Mouse (Mus musculus) liver, embryonic 12.5 days (tissue): ENCODE data around the gene Ptprt. TPM values are rescaled to one million over a fixed set of nuclear protein-coding genes. Genes with fewer than 3 reads are reported as not detected.

Experiments
- ATAC-seq: fragments of 200-750 bp; cut with Nextera tagmentation; 2 replicates; pipeline ENCODE4 v1.8.0; 2017; ENCODE audit warnings: moderate number of reproducible peaks, mild to moderate bottlenecking, moderate library complexity
- H3K27ac ChIP-seq: fragments of 300-500 bp; sonication (generic); 2 replicates; pipeline ENCODE4 v1.5.1; 2016; ENCODE audit warnings: mild to moderate bottlenecking
- H3K27me3 ChIP-seq: fragments of 300-500 bp; sonication (generic); replicated peaks from 2 replicates; pipeline ENCODE4 v1.6.1; 2016; ENCODE audit warnings: mild to moderate bottlenecking, moderate library complexity
- H3K36me3 ChIP-seq: fragments of 300-500 bp; sonication (generic); 2 replicates; pipeline ENCODE4 v1.6.1; 2016; ENCODE audit warnings: mild to moderate bottlenecking, moderate library complexity
- H3K4me1 ChIP-seq: fragments of 300-500 bp; sonication (generic); 2 replicates; pipeline ENCODE4 v1.6.1; 2016
- H3K4me2 ChIP-seq: fragments of 300-500 bp; sonication (generic); 2 replicates; pipeline ENCODE4 v1.6.1; 2016; ENCODE audit warnings: mild to moderate bottlenecking, moderate library complexity
- H3K4me3 ChIP-seq: fragments of 300-500 bp; sonication (generic); 2 replicates; pipeline ENCODE4 v1.5.1; 2016; ENCODE audit warnings: mild to moderate bottlenecking, moderate library complexity
- H3K9ac ChIP-seq: fragments of 300-500 bp; sonication (generic); 2 replicates; pipeline ENCODE4 v1.6.1; 2016; ENCODE audit warnings: mild to moderate bottlenecking, moderate library complexity
- H3K9me3 ChIP-seq: fragments of 300-500 bp; sonication (generic); replicated peaks from 2 replicates; pipeline ENCODE4 v1.6.1; 2016; ENCODE audit warnings: mild to moderate bottlenecking, moderate library complexity
- WGBS: fragments of 180-500 bp; shearing (Covaris S2); methylation state at CpG from one replicate; pipeline ENCODE4 v1.1.7; 2016; ENCODE audit not compliant: insufficient replicate concordance; 5-methylcytosine and 5-hydroxymethylcytosine counted together
- polyA plus RNA-seq: library from polyadenylated mRNA; unstranded; fragments of >200 nt; fragmentation: Nextera tagmentation; extraction: Ambion mirVana; gene quantifications from 2 replicates; pipeline ENCODE4 v1.2.1, GENCODE M21; 2016

Ptprt gene
- polyA plus RNA-seq, 1 experiment from 2014 or later, result 0.02 TPM

DNA sequence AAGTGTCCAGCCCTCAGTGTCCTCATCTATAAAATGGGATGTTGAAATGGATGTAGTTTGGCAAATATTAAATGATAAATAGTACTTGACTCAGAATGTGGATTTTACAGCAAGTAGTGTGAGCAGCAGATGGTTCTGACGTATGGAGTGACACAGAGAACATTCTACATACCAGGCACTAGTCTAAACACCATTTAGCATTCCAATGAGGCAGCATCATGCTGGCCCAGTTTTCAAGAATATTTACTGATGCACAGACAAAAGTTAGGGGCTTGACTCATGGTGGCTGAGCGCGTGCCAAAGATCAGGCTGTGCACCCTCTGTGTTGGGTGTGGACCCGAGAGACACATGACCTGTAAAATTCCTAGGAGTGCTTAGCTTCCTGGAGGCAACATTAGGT, 378.3 kb downstream of the Ptprt start:
- no peaks in the 10 kb centered on the region for H3K4me1 ChIP-seq
- H3K27me3 ChIP-seq, result no peaks in the 10 kb centered on the region
- H3K36me3 ChIP-seq, result no peaks in the 10 kb centered on the region
- H3K9ac ChIP-seq, result no peak overlapping the region
- ATAC-seq, result no peak
- H3K9me3 ChIP-seq, result peaks cover 8% of the 10 kb centered on the region; the same call in 1 of the 2 replicates
- no peak overlapping the region for H3K27ac ChIP-seq
- 68% methylated on average over 4 of the region's 4 CpGs for WGBS
- H3K4me2 ChIP-seq, result no peak overlapping the region
- no peak overlapping the region for H3K4me3 ChIP-seq

DNA sequence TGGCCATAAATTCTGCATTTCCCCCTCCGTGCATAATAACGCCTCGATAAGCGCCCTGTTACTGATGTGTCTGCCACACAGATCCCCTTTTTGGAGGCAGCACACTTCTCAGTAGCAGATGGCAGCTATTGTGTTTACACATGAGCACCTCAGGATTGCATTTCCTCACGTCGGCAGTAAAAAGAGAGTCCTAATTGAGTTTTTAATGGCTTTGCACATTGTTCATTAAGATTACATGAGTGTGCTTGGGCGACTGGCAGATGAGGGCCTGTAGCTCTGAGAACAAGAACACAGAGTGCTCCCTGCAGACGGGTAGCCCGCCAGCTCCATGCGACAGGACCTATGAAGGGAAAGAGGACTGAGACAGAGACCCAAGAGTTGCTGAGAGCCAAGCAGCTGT, 378.8 kb downstream of the Ptprt start:
- H3K9me3 ChIP-seq, result peaks cover 8% of the 10 kb centered on the region; the same call in 1 of the 2 replicates
- no peak overlapping the region for H3K27ac ChIP-seq
- no peak overlapping the region for H3K4me3 ChIP-seq
- H3K4me2 ChIP-seq, result no peak overlapping the region
- H3K9ac ChIP-seq, result no peak overlapping the region
- WGBS, result 71% methylated on average over 10 of the region's 10 CpGs
- no peaks in the 10 kb centered on the region for H3K27me3 ChIP-seq
- no peaks in the 10 kb centered on the region for H3K36me3 ChIP-seq
- no peak for ATAC-seq
- no peaks in the 10 kb centered on the region for H3K4me1 ChIP-seq

DNA sequence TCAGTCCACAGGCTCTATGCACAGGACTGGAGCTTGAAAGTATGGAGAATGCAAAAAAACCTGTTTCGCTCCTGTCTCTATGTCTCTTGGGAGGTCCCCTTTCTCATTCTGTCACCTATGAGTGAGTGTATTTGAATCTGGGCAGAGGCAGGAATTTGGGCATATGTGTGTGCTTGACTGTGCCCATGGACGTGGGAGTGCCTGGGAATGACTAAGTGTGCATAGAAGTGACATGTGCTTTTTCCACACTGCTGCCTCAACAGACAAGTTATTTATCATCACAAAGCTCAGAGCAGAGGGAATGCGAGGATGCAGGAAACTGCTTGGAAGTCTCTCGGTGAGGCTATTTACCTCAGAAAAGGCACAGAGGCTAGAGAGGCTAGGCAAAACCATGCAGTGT, 387.1 kb downstream of the Ptprt start:
- Histone ChIP-seq H3K27ac (no peak overlapping the region), H3K9ac (no peak overlapping the region), H3K4me2 (no peak overlapping the region), H3K27me3 (no peaks in the 10 kb centered on the region), H3K36me3 (no peaks in the 10 kb centered on the region), H3K4me1 (no peaks in the 10 kb centered on the region), H3K9me3 (0 out of 2 replicates have a peak, but pooled peaks cover 6% of the 10 kb centered on the region), H3K4me3 (no peak overlapping the region)
- 59% methylated on average over 4 of the region's 4 CpGs for WGBS
- ATAC-seq, result no peak

DNA sequence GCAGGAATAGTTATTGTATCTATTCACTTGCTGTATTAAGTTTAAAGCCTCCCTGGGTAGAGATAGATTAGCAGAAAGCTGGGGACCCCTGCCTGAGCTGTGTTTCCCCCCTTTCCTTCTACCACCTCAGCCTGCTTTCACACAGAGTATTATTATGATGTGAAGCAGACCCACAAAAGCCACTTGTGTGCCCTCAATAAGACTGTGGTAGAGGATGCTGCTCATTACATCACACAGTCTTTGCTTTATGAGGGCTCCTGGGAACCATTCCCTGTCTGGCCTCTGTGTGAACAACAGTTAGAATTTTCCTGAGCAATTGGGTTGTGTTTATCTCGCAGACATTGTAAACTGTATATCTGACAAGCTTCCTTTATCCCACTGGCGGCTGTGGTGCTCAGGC, 409.7 kb downstream of the Ptprt start:
- no peaks in the 10 kb centered on the region for H3K4me1 ChIP-seq
- no peaks in the 10 kb centered on the region for H3K27me3 ChIP-seq
- H3K9ac ChIP-seq, result no peak overlapping the region
- no peak overlapping the region for H3K4me2 ChIP-seq
- H3K9me3 ChIP-seq, result no peaks in the 10 kb centered on the region
- H3K27ac ChIP-seq, result no peak overlapping the region
- no peak for ATAC-seq
- WGBS, result 49% methylated on average over 2 of the region's 2 CpGs
- no peak overlapping the region for H3K4me3 ChIP-seq
- H3K36me3 ChIP-seq, result no peaks in the 10 kb centered on the region

DNA sequence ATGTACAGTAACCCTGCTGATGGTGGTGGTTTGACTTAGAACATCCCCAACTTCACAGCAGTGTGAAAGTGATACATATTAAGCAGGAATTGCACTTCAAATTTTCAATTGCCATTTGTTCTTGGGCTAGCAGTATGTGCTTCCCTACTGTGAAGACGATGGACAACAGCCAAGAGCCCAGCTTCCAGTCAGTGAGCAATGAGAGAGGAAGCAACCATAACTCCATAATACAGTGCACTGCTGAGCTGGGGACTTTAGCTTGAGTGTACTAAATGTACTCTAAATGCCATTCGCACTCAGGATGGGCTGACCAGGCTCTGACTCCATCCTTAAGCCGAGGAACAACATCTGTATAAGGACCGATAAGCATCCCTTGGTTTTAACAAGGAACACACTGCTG, 412.7 kb downstream of the Ptprt start:
- 68% methylated on average over 4 of the region's 4 CpGs for WGBS
- Histone ChIP-seq H3K27ac (no peak overlapping the region), H3K9me3 (no peaks in the 10 kb centered on the region), H3K4me3 (no peak overlapping the region), H3K4me2 (no peak overlapping the region), H3K9ac (no peak overlapping the region), H3K36me3 (no peaks in the 10 kb centered on the region), H3K4me1 (no peaks in the 10 kb centered on the region), H3K27me3 (no peaks in the 10 kb centered on the region)
- ATAC-seq, result no peak

DNA sequence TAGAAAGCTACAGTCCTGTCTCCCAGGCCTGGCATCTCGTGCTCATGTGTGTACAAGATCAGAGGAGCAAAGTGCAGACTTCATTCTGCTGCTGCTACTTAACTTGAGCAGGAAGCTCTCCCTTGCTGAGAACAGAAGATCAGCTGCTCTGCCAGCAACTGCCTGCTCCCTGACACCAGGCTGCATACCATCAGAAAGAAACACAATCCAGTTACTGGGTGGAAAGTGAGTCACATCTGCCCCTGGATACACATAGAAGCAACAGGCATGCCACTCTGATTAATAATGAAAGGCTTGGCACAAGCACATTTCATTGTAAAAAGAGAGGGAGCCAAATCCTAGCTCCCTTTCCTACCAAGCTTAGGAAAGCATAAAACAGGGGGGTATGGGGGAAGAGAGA, 438.5 kb downstream of the Ptprt start:
- no peak overlapping the region for H3K27ac ChIP-seq
- no peak overlapping the region for H3K4me3 ChIP-seq
- no peaks in the 10 kb centered on the region for H3K36me3 ChIP-seq
- H3K9ac ChIP-seq, result no peak overlapping the region
- WGBS, result 35% methylated on average over 1 of the region's 1 CpGs
- no peaks in the 10 kb centered on the region for H3K4me1 ChIP-seq
- no peak for ATAC-seq
- H3K9me3 ChIP-seq, result no peaks in the 10 kb centered on the region
- no peak overlapping the region for H3K4me2 ChIP-seq
- H3K27me3 ChIP-seq, result no peaks in the 10 kb centered on the region

DNA sequence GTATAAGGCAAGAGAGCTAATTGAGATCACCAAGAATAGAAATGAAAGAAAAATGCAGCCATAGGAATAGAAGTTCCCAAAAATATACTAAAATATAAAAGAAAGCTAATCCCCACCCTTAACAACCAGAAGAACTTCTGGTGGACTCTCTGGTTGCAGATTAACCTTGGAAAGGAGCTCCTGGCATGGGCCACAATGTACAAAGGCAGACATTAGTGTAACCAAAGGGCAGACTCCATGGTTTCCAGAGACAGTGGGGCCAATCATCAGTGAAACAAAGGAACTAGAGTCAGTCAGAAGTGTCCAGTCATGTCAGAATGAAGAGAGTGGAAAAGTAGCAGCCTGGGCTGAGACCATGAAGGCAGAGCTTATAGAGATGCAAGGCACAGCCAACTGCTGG, 440.4 kb downstream of the Ptprt start:
- Histone ChIP-seq H3K4me1 (no peaks in the 10 kb centered on the region), H3K9ac (no peak overlapping the region), H3K9me3 (no peaks in the 10 kb centered on the region), H3K27ac (no peak overlapping the region), H3K36me3 (no peaks in the 10 kb centered on the region), H3K4me2 (no peak overlapping the region), H3K4me3 (no peak overlapping the region), H3K27me3 (no peaks in the 10 kb centered on the region)
- ATAC-seq, result no peak

DNA sequence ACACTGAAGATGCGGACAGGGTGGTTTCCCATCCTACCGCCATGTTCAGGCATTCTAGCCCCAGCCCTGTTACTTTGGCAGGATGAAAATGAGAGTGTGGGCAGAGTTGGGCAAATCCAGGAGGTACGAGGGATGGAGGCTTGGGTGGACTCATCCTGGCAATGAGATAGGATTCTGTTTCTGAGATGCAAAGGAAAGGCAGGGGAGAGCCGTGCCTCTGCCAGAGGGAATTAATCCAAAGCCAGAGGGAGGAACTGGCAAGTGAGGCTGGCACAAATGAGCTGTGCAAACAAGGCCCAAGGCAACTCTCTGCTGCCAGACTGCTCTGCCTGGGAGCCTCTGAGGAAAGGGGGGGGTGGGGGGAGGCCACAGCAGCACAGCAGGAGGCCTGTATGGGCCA, 441.4 kb downstream of the Ptprt start:
- 75% methylated on average over 4 of the region's 4 CpGs for WGBS
- Histone ChIP-seq H3K4me1 (no peaks in the 10 kb centered on the region), H3K27ac (no peak overlapping the region), H3K27me3 (no peaks in the 10 kb centered on the region), H3K36me3 (no peaks in the 10 kb centered on the region), H3K9me3 (no peaks in the 10 kb centered on the region), H3K9ac (no peak overlapping the region), H3K4me3 (no peak overlapping the region), H3K4me2 (no peak overlapping the region)
- ATAC-seq, result no peak

DNA sequence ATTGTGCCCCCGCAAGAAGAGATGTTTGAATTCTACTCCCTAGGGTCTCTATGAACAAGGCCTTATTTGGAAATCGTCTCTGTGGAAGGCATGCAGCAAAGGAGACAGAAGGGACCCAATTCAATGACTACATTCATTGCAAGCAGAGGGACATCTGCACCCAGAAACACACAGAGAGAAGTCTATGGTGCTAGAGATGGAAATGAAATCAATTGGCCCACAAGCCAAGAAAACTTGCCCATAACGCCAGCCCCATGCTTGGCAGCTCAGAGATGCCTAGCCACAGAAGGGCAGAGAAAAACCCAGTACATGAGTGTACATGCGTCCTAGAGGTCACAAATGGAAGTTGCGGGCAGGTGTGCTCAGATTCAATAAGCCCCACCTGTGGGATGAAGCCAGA, 443.1 kb downstream of the Ptprt start:
- Histone ChIP-seq H3K27me3 (no peaks in the 10 kb centered on the region), H3K36me3 (no peaks in the 10 kb centered on the region), H3K4me3 (no peak overlapping the region), H3K9ac (no peak overlapping the region), H3K9me3 (no peaks in the 10 kb centered on the region), H3K4me1 (no peaks in the 10 kb centered on the region), H3K27ac (no peak overlapping the region), H3K4me2 (no peak overlapping the region)
- ATAC-seq, result no peak
- WGBS, result 66% methylated on average over 5 of the region's 5 CpGs

DNA sequence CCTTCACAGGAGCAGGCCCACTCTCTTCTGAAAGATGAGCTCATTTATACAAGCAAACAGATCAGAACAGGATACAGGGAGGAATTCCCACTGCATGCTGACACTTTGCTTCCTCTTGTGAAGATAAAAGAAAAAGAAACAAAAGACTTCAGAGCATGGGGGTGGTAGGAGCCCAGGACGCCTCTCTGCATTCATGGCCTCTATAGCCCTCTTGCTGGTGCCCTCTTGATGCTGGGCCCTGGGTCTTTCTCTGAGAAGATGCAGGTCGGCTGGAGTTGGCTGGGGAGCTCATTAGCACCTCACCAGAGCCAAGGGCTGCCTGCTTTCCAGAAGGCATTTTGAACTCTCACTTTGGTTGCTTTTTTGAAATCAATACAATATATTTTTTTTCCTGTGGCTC, 448.6 kb downstream of the Ptprt start:
- WGBS, result 22% methylated on average over 2 of the region's 2 CpGs
- H3K9ac ChIP-seq, result no peak overlapping the region
- H3K4me1 ChIP-seq, result no peaks in the 10 kb centered on the region
- H3K4me3 ChIP-seq, result no peak overlapping the region
- H3K27ac ChIP-seq, result no peak overlapping the region
- no peak for ATAC-seq
- no peaks in the 10 kb centered on the region for H3K9me3 ChIP-seq
- H3K27me3 ChIP-seq, result no peaks in the 10 kb centered on the region
- H3K36me3 ChIP-seq, result no peaks in the 10 kb centered on the region
- no peak overlapping the region for H3K4me2 ChIP-seq

DNA sequence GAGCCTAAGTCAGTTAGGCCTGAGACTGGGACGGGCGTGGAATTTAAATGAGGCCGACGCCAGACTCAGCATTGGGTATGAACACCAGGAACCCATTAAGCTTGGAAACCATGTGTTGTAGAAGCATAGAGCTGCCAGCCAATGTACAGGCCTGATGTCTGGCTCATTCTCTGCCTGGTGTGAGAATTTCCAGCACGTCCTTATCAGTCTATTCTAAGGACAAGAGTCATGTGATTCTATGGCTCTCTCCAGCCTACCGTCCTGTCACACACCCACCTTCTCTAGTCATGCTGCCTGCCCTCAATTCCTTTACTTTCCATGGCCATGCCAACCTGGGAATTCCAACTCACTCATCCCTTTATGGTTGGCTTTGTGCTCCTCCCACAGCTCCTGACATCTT, 450.4 kb downstream of the Ptprt start:
- H3K4me3 ChIP-seq, result no peak overlapping the region
- H3K4me2 ChIP-seq, result no peak overlapping the region
- no peaks in the 10 kb centered on the region for H3K9me3 ChIP-seq
- no peak for ATAC-seq
- no peaks in the 10 kb centered on the region for H3K27me3 ChIP-seq
- no peaks in the 10 kb centered on the region for H3K36me3 ChIP-seq
- H3K9ac ChIP-seq, result no peak overlapping the region
- WGBS, result 75% methylated on average over 6 of the region's 6 CpGs
- H3K4me1 ChIP-seq, result no peaks in the 10 kb centered on the region
- H3K27ac ChIP-seq, result no peak overlapping the region

DNA sequence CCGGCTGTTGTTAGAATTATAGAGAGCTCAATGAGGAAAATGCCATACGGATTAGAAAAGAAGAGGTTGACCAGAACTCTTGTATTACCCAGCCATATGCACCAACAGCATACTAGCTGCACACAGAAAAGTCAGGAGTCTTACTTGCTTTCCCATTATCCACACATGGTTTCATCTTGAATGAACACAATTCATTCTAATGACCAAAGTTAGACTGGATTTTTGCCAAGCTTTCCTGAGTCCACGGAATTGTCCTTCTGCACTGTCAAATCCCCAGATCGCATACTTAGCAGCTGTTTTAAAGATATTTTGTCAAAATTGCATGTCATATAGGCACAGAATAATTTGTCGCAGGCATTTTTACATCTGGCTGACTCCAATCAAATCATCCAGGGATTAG, 463.6 kb downstream of the Ptprt start:
- Histone ChIP-seq H3K9me3 (no peaks in the 10 kb centered on the region), H3K27me3 (no peaks in the 10 kb centered on the region), H3K4me1 (no peaks in the 10 kb centered on the region), H3K4me3 (no peak overlapping the region), H3K36me3 (no peaks in the 10 kb centered on the region), H3K9ac (no peak overlapping the region), H3K4me2 (no peak overlapping the region), H3K27ac (no peak overlapping the region)
- no peak for ATAC-seq
- 72% methylated on average over 5 of the region's 5 CpGs for WGBS

DNA sequence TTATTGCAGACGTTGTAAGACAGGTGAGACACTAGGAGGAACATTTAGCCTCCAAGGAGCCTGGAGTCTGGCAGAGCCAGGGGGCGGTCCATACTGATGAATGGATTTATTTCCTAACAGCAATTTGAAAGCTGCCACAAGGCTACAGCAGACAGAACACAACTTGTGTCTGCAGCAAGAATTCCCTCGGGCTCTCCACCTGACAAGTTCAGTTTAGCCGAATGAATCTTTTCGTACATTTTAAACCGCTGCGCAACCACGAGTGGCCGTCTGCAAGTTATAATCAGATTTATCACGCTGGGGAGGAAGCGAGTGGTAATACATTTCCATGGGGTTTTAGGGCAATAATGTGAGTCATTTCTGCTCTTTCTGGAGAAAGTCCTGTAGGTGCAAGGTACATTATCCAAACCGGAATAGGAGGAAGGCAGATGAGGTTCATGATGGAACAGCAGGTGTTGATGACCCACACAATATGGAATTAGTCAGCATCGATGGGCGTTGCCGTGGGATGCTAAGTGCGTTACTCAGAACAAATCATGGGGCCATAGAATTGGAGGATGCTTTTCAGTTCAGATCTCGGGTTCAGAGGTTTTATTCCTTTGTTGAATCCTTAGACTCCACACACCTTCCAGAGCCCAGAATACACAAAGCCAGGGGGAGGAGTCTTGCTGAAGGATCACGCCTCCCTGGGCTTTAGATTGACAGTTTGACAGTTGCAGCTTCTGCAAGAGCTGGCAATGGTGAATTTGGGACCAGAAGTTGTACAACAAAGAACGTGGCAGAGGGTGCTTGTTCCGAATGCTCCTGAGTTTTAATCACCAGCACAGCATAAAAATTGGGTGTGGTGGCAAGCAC, 478.1 kb downstream of the Ptprt start:
- no peak for ATAC-seq

More for the DNA sequence above, 478.1 kb downstream of the Ptprt start:
- WGBS, result 75% methylated on average over 20 of the region's 20 CpGs
- no peaks in the 10 kb centered on the region for H3K36me3 ChIP-seq
- H3K9me3 ChIP-seq, result 0 out of 2 replicates have a peak, but pooled peaks cover 9% of the 10 kb centered on the region
- H3K9ac ChIP-seq, result no peak overlapping the region
- no peak overlapping the region for H3K4me3 ChIP-seq
- no peaks in the 10 kb centered on the region for H3K27me3 ChIP-seq
- no peak overlapping the region for H3K4me2 ChIP-seq
- H3K27ac ChIP-seq, result no peak overlapping the region
- no peaks in the 10 kb centered on the region for H3K4me1 ChIP-seq
